Mouse (Mus musculus) E14TG2a.4 (cell line): ENCODE measurements around the gene Sost.

ENCODE experiments used
- CTCF ChIP-seq: conservative IDR thresholded peaks from 2 replicates; pipeline ENCODE4 v1.5.1; 2014; ENCODE audit warnings: low read length
- POU5F1 ChIP-seq: IDR thresholded peaks from 2 replicates; pipeline ENCODE4 v1.6.1; 2014; ENCODE audit warnings: low read length, borderline replicate concordance

GRCm38 (mm10) chr11:102008954-102009637 is 42.3 kb upstream of the Sost start:
- TF ChIP-seq CTCF (no peak), POU5F1 (no peak)
